Mouse (Mus musculus): ENCODE data around the gene Pmp22.

- no peak for TF ChIP-seq CTCF (IDR thresholded peaks at IDR 0.05 in 2 of 3, conservative IDR thresholded peaks at IDR 0.05 in 1 of 3; ENCODE audit: control insufficient read depth in 1 of 3, insufficient read depth in 1 of 3, low read depth in 2 of 3, low read length in 3 of 3, poor library complexity in 1 of 3, severe bottlenecking in 1 of 3)
- no peak for TF ChIP-seq NRF1 (IDR thresholded peaks at IDR 0.05; ENCODE audit: insufficient read depth, low read depth, low read length, poor library complexity, severe bottlenecking)
- TF ChIP-seq POLR2AphosphoS5 (IDR thresholded peaks at IDR 0.05; ENCODE audit: borderline replicate concordance, low read depth, low read length) = no peak
- TF ChIP-seq ELF1 (IDR thresholded peaks at IDR 0.05; ENCODE audit: low read depth, low read length) = no peak
- no peak for TF ChIP-seq E2F4 (IDR thresholded peaks at IDR 0.05; ENCODE audit: borderline replicate concordance, low read depth, low read length)
Observed at GRCm38 (mm10) chr11:63162806-63163205, 34.0 kb downstream of the Pmp22 start.
